Mouse (Mus musculus): ENCODE results near the gene Ercc6. TPM values are rescaled to one million over a fixed set of nuclear protein-coding genes. Genes with fewer than 3 reads are reported as not detected.

Gene Ercc6
- total RNA-seq, 2 experiments from 2014 or later: 12.1 to 13.0 TPM

DNA sequence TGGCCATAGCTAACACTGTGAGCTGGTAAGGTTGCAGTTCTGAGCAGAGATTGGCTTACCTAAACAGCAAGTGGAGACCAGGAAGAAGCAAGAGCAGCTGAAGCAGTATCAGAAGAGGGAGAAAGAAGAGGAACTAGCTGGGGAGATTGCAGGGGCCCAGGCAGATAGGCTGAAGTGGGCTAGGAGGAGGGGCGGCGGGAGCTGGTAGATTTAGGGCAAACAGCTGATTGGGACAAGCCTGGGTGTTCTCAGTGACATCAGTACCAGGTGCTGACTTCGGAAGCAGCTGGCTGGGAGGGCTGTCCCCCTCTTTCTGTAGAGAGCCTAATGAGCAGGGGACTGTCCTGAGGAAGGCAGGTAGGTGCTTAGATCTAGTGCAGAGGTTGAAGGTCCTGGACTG is 48.1 kb downstream of the Ercc6 start:
- DNase-seq (ENCODE audit: low spot score in 2 of 2): no peak

GRCm38 (mm10) chr14:32563661-32564060 is 50.3 kb downstream of the Ercc6 start:
- no peak for DNase-seq (ENCODE audit: low spot score in 2 of 2)

DNA sequence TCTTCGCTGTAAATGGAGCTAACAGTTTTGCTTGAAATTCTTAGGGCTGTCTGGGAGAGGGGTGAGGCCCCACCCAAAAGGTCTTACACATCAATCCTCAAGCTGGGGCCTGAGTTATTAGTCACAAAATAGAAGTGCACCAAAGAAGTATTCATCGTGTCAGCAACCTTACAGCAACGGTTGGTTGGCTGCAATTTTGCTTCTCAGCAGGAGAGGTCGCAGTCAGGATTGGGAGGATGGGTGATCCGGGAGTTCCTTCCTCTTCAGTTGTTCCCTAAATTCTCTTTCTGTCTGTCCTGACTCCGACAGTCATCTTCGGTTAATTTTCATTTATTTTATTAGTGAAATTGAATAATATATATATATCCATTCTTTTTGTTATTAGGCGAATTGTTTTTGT is 59.2 kb downstream of the Ercc6 start:
- DNase-seq (ENCODE audit: low spot score in 2 of 2): no peak

DNA sequence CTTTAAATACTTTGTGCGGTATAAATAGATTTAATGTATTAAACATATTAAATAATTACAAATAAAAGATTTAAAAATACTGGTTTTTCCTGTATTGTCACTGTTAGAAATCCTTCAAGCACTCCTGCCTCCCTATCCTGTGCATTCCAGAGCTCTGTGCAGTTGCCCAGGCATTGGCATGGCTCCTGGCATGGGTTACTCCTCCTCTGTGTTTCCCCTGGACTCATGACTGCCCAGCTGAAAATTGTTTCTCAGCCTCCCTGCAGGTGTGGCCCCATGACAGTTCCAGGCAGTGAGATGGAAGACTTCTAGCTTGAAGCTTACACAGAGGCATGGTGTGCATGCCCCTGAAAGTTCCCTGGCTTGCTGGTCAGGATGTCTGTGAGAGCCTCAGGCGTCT is 65.1 kb downstream of the Ercc6 start:
- no peak for DNase-seq (ENCODE audit: low spot score in 2 of 2)

DNA sequence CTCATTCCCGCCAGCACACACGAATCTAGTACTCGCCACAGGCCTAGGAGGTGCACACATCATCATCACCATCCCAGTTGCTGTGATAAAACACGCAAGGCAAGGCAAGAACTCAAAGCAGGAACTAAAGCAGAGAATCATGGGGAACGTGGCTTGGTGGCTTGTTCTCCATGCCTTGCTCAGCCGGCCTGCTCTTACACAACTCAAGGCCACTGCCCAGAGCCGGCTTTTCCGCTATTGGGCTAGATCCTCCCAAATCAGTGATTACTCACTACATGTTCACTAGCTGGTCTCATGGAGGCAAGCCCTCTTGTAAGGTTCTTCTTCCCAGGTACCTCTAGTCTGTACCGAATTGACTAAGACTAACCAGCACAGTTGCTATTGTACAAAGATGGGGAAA is 70.4 kb downstream of the Ercc6 start:
- DNase-seq (ENCODE audit: low spot score in 2 of 2): no peak

DNA sequence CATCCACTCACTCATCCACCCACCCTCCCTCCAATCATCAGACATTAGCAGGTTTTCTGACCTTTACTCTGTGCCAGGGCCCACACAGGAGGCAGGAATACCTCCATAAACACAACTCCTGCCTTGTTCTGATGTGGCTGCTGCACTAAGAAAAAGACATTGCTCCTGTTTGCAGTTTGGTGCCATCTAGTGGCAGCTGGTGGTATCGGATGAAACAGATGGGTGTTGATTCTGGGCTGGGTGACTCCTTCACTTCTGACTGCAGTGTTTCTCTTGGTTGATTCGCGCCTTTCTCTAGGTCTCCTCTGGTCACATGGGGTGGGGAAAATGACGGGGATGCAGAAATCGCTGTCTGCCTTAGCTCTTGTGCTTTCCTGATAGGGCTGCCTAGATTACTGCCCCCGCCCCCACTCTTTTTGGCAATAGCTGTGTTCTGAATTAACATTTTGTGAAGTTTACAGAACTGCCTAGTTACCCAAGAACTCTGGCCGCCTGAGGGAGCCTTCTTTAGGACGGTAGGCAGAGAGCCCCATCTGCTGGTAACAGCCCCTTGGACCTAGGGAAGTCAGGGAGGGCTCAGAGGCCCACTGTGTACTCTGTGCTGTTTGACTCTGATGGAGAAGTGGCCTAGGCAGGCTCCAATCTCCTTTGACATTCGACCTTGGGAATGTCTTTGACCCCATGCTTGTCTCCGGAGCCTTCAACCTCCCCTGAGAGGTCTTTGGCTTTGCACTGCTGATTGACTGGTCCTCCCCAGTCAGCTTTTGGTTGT is 73.9 kb downstream of the Ercc6 start:
- peak; percentile 40 to 71 for DNase-seq (ENCODE audit: low spot score in 2 of 2)

DNA sequence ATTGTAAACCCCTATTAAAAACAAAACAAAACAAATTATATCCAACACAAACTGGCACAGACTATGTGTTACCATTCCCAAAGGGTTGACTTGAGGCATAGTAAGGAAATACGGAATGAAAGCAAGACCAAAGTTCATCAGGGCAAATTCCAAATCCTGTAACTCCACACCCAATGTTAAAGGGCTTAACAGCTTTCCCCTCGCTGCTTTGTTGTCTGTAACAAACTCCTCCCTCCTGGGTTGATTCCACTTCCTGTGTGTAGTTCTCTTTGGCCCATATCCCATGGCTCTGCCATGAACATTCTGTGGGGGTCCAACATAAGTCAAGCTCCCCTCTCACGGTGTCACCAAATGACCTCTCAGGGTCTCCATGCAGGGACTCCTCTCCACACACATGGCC is 77.1 kb downstream of the Ercc6 start:
- DNase-seq (ENCODE audit: low spot score in 2 of 2): no peak

DNA sequence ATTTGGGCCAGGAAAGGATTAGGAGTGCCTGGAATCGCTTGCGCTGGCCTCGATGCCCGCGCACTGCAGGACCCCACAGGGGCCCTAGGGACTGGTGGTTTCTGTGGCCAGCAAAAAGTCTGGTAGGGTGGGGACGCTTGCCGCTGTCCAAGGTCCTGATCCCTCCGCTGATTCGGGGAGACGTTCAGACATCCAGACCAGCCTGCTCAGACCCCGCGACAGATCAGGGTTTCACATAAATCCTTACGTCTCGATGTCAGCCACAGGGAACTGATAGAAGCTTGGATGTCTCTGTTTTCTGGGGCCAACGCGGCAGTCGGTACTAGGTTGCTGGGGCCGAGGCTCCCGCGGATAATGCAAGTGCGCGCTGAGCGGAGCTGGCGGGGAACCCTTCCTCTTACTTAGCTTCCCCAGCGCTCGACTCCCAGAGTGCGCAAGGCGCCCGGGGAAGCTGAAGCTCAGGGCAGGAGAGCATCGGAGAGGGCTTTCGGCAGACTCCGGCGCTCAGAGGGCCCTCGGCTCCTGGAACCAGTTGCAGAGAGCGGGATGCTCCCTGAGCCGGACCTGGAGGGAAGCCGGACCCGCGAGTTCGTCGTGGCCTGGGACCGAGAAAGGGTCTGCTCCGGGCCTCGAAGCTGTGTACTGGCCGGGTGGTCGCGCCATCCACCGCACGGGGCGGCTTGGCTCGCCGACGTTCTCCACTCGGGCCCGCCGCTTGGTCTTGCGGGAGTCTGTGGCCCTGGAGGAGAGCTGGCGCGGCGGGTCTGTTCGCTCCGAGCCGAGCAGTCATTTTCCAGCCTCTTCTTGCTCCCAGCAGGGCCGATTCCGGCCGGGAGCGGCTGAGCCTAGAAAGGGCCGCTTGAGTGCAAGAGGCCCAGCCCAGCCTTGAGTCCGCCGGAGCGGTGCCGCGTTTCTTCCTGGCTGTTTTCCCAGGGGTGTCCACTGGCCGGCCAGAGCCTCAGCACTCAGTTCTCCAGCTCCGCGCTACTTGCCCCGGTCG is 84.2 kb downstream of the Ercc6 start:
- DNase-seq (ENCODE audit: low spot score in 2 of 2): peak; percentile 42 to 59

- no peak for DNase-seq (ENCODE audit: low spot score in 2 of 2)
Measured at GRCm38 (mm10) chr14:32598437-32599219, 85.3 kb downstream of the Ercc6 start.

DNA sequence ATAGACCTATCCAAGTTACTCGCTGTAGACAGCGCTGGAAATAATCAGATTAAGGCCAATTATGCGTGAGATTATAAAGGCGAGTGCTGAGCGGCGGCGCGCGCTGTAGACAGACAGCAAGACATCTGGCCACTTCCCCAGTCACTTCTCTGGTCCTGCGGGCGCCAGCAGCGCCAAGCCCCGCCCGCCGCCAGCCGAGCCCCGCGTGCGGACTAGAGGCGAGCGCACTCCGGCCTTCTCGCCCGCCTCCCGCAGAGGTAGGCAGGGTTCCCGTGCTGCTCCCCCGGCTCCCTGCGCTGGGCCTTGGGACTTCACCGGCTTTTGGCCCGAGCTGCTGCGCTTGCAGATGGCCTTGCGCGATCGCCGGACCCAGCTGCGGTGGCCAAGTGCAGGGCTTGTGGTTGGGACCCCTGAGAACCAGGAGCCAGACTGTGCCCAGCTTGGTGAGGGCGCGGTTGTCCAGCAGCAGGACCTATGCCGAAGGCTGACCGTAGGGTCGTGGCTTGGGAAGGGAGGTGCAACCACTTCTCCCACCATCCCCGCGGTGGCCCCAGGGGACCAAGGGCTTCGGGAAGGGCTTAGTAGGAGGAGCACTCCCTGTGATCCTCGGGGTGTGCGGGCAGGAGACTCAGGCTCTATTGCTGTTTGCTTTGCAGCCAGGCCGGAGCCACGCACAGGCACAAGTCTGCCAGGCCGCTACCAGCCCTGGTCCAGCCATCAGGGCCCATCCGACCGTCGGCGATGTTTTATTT is 86.1 kb downstream of the Ercc6 start, which contains the start of gene Prrxl1:
Gene Prrxl1 (plus strand): TSS at position 118 of the 752 bp plus-strand sequence.
- DNase-seq (ENCODE audit: low spot score in 2 of 2): no peak

DNA sequence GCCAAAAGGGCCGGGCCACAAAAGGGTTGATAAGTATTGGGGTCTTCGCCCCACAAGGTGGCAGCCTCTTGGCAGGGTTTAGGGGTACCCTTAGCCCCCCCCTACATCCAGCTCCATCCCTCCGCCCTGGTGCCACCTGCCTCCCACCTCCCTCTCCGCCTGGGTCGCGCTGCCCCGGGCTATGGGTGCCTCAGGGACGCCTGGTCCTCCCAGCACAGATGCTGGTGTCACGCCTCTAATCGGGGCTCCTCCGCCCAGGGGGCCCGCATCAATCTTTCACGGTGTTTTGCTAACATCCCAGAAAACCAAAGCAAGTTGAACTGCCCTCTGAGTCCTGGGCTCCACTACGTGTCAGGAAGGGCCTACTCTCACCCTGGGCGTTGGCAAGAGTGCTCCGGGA is 86.8 kb downstream of the Ercc6 start:
- DNase-seq (ENCODE audit: low spot score in 2 of 2): no peak

DNA sequence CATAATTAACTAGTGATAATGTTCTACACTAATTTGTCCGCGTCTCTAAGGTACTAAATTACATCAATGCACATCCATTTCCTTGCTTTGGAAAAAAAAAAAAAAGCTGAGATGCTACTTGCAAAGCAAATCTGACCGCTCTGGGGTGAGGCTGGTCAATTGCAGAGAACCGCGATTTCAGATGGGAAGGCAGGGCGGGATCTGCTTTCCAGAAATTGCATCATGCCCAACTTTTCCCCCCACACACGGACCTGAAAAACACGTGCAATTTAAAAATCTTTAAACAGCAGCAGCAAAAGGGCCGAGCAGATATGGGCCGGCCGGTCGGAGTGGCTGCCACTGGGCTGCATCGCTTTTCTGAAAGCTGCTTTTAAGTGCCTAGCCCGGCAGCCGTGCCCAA is 92.2 kb downstream of the Ercc6 start:
- DNase-seq (ENCODE audit: low spot score in 2 of 2): no peak

- DNase-seq (ENCODE audit: low spot score in 2 of 2): no peak
Measured at GRCm38 (mm10) chr14:32606316-32606715, 93.0 kb downstream of the Ercc6 start.

DNA sequence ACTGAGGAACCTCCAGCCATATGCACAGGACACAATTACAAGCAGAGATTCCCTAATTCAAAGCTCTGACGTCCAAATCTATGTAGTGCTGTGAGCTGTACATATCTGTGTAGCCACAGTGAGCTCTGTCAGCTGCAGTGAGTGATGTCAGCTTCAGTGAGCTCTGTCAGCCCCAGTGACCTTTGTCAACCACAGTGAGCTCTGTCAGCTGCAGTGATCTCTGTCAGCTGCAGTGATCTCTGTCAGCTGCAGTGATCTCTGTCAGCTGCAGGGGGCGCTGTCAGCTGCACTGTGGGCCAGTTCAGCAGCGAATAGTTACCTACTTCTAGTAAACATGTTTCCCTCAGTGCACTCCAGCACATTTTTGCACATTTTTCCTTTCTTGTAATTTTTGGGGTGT is 96.1 kb downstream of the Ercc6 start:
- DNase-seq (ENCODE audit: low spot score in 2 of 2): peak; percentile 19 to 20

DNA sequence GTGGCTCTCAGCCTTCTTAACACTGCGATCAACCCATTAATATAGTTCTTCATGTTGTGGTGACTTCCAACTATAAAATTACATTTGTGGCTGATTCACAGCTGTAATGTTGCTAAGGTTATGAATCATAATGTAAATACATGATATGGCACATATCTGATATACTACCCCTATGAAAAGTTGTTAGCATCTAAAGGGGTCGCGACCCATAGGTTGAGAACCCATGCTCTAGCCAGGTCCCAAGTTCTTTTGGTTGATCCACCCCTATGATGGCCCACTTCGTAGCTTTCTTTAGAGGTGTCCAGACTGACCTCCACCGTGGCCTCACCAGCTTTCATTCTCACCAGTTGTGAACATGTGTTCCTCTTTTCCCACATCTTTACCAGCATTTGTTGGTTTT is 103.9 kb downstream of the Ercc6 start:
- DNase-seq (ENCODE audit: low spot score in 2 of 2): no peak

GRCm38 (mm10) chr14:32624245-32624644 is 110.9 kb downstream of the Ercc6 start:
- no peak for DNase-seq (ENCODE audit: low spot score in 2 of 2)

- no peak for DNase-seq (ENCODE audit: low spot score in 2 of 2)
Measured at GRCm38 (mm10) chr14:32624811-32625210, 111.5 kb downstream of the Ercc6 start.

DNA sequence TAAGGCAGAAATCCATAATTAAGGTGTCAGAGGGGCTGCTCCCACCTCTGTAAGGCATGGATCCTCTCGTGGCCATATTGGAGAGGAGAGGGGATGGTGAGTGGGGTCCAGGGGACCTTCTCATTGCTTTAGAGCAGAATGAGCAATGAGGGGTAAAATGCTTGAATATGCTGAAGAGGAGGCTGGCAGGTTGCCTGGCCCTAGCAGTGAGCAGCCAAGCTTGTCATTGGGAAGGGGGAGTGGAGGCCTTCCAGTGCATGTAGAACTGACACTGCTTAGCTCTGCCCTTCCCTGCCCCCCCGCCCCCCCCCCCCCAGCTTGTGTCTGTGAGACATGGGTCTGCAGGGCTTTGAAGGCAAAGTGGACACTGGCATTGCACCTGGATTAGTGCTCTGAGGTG is 114.0 kb downstream of the Ercc6 start:
- DNase-seq (ENCODE audit: low spot score in 2 of 2): no peak

- DNase-seq (ENCODE audit: low spot score in 2 of 2): no peak
Measured at GRCm38 (mm10) chr14:32628584-32628983, 115.3 kb downstream of the Ercc6 start.
